9 mouse cellular contexts compared by ENCODE assay signal in the genomic region with DNA sequence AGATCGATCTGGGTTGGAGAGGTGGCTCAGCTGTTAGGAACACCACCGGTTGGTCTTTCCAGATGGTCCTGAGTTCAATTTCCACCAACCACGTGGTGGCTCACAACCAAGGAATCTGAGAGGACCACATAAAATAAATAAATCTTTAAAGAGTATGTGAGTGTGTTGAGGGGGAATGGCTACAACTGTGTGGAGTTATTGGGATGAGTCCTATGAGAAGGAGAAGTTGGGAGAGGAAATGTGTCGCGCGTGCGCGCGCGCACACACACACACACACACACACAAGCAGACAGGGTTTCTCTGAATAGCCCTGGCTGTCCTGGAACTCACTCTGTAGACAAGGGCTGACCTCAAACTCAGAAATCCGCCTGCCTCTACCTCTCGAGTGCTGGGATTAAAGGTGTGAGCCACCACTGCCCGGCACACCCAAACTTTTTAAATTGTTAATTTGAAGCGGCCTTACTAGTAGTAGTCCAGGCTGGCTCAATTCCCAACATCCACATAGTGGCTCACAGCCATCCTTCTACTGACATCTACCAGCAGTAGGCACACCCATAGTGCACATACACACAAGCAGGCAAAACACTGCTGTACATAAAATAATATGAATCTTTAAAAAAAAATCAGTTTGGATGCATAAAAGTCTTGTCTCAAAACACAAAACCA. TPM values are rescaled to one million over a fixed set of nuclear protein-coding genes. Genes with fewer than 3 reads are reported as not detected.
DNase-seq lines count a peak whose midpoint lies in the region; ATAC-seq lines count a peak whose summit lies in the region.
"Had no signal": no experiment of that assay in that cellular context is flagged by ENCODE, and none has a peak within 500 bp of the region (broad histone marks: within the 10 kb centered on the region; RNA-seq: fewer than 3 reads in every experiment).

No protein-coding gene starts in this region.

- peak overlapping the region; percentile 57; the same call in 1 of the 2 replicates for H3K4me2 ChIP-seq in heart, embryonic 14.5 days (ENCODE audit: low read length)
- no peak overlapping the region for H3K4me2 ChIP-seq in neural tube, embryonic 15.5 days
- peak overlapping the region; percentile 41; the same call in 1 of the 2 replicates for H3K4me2 ChIP-seq in limb, embryonic 12.5 days

- no peaks in the 10 kb centered on the region for H3K36me3 ChIP-seq in heart, embryonic 14.5 days (ENCODE audit: control insufficient read depth, insufficient read depth, low read length)
- no peaks in the 10 kb centered on the region; the same call in 1 of the 2 replicates for H3K36me3 ChIP-seq in neural tube, embryonic 15.5 days
- H3K36me3 ChIP-seq in limb, embryonic 12.5 days, result peaks cover 1% of the 10 kb centered on the region

- no peak for ATAC-seq in heart, embryonic 14.5 days (ENCODE audit: insufficient number of reproducible peaks, insufficient read depth, low FRiP score, low read depth)
- ATAC-seq in neural tube, embryonic 15.5 days (ENCODE audit: low FRiP score), result no peak
- ATAC-seq in limb, embryonic 12.5 days (ENCODE audit: insufficient number of reproducible peaks, insufficient read depth, low FRiP score, low TSS enrichment, low read depth), result no peak

- H3K27me3 ChIP-seq in heart, embryonic 14.5 days (ENCODE audit: control insufficient read depth, insufficient read depth, low read length), result no peaks in the 10 kb centered on the region
- no peaks in the 10 kb centered on the region for H3K27me3 ChIP-seq in neural tube, embryonic 15.5 days (replicated peaks)
- H3K27me3 ChIP-seq in limb, embryonic 12.5 days, result peaks cover 1% of the 10 kb centered on the region

- no peaks in the 10 kb centered on the region for H3K9me3 ChIP-seq in heart, embryonic 14.5 days (ENCODE audit: control insufficient read depth, low read length)
- no peaks in the 10 kb centered on the region for H3K9me3 ChIP-seq in neural tube, embryonic 15.5 days (replicated peaks)
- H3K9me3 ChIP-seq in limb, embryonic 12.5 days, result no peaks in the 10 kb centered on the region
- H3K9me3 ChIP-seq: G1E had no signal

- H3K27ac ChIP-seq in heart, embryonic 14.5 days (replicated peaks in 1 of 2; ENCODE audit: control insufficient read depth in 1 of 2, insufficient read depth in 1 of 2, low read depth in 2 of 2, low read length in 2 of 2), result no peak overlapping the region; a peak in 1 of 4 replicates
- peak overlapping the region; percentile 67; the same call in 1 of the 2 replicates for H3K27ac ChIP-seq in neural tube, embryonic 15.5 days (replicated peaks)
- no peak overlapping the region for H3K27ac ChIP-seq in limb, embryonic 12.5 days

- no peak overlapping the region for H3K9ac ChIP-seq in heart, embryonic 14.5 days (ENCODE audit: low read length)
- H3K9ac ChIP-seq in neural tube, embryonic 15.5 days (replicated peaks), result no peak overlapping the region
- no peak overlapping the region for H3K9ac ChIP-seq in limb, embryonic 12.5 days (replicated peaks)

- DNase-seq in heart, adult 9 months (ENCODE audit: low spot score in 2 of 2), result no peak
- no peak for DNase-seq in neural tube, embryonic 10.5 days (ENCODE audit: extremely low spot score, low spot score)
- no peak for DNase-seq in urinary bladder, postnatal 14 days (ENCODE audit: low spot score)
- no peak for DNase-seq in urinary bladder, adult 2 months (ENCODE audit: low spot score)
- no peak for DNase-seq in gastrocnemius, postnatal 4 days (ENCODE audit: low spot score in 2 of 2)

- H3K4me1 ChIP-seq in heart, embryonic 14.5 days (ENCODE audit: control insufficient read depth in 2 of 2, insufficient read depth in 2 of 2, low read length in 2 of 2), result peaks cover 15 to 22% of the 10 kb centered on the region in 2 experiments
- H3K4me1 ChIP-seq in neural tube, embryonic 15.5 days, result peaks cover 31% of the 10 kb centered on the region
- H3K4me1 ChIP-seq in limb, embryonic 12.5 days (replicated peaks), result peaks cover 17% of the 10 kb centered on the region

- WGBS in heart, embryonic 14.5 days, result 69% methylated on average over 14 of the region's 14 CpGs
- 72% methylated on average over 14 of the region's 14 CpGs for WGBS in neural tube, embryonic 15.5 days
- 69% methylated on average over 14 of the region's 14 CpGs for WGBS in limb, embryonic 12.5 days

- no peak overlapping the region for H3K4me3 ChIP-seq in heart, embryonic 14.5 days (ENCODE audit: control insufficient read depth in 1 of 2, insufficient read depth in 1 of 2, low read depth in 1 of 2, low read length in 2 of 2)
- no peak overlapping the region for H3K4me3 ChIP-seq in neural tube, embryonic 15.5 days (replicated peaks)
- no peak overlapping the region for H3K4me3 ChIP-seq in limb, embryonic 12.5 days (replicated peaks)

RNA-seq across cellular contexts. Expression of a gene that starts 18.0 kb away (rescaled TPM):
- 859 and 861 TPM in 2 replicates for polyA plus RNA-seq in heart, embryonic 14.5 days (2014; fragmentation: Nextera tagmentation; extraction: Ambion mirVana)
- polyA plus RNA-seq in neural tube, embryonic 15.5 days (2015; fragmentation: Nextera tagmentation; extraction: Ambion mirVana), result 1,353 and 1,380 TPM in 2 replicates
- polyA plus RNA-seq in limb, embryonic 12.5 days (2016; fragmentation: Nextera tagmentation; extraction: Ambion mirVana), result 1,024 and 1,053 TPM in 2 replicates
- 740 and 949 TPM in 2 replicates for polyA plus RNA-seq in urinary bladder, adult 2 months (2012; rRNA removed)
- total RNA-seq in gastrocnemius, postnatal 4 days (2021), result 100 to 1,000 TPM; 650 to 744 TPM

RNA-seq across cellular contexts. Expression of a gene that starts 18.9 kb away (rescaled TPM):
- polyA plus RNA-seq in heart, embryonic 14.5 days (2014; fragmentation: Nextera tagmentation; extraction: Ambion mirVana), result 0.27 and 0.32 TPM in 2 replicates
- polyA plus RNA-seq in neural tube, embryonic 15.5 days (2015; fragmentation: Nextera tagmentation; extraction: Ambion mirVana), result 0.59 and 0.74 TPM in 2 replicates
- polyA plus RNA-seq in limb, embryonic 12.5 days (2016; fragmentation: Nextera tagmentation; extraction: Ambion mirVana), result 0.39 and 0.46 TPM in 2 replicates
- 0.29 and 0.40 TPM in 2 replicates for polyA plus RNA-seq in urinary bladder, adult 2 months (2012; rRNA removed)
- total RNA-seq in gastrocnemius, postnatal 4 days (2021), result not detected
- total RNA-seq: G1E had no signal

RNA-seq across cellular contexts. Expression of a gene that starts 25.9 kb away (rescaled TPM):
- 7.2 and 8.2 TPM in 2 replicates for polyA plus RNA-seq in heart, embryonic 14.5 days (2014; fragmentation: Nextera tagmentation; extraction: Ambion mirVana)
- 9.9 and 10.9 TPM in 2 replicates for polyA plus RNA-seq in neural tube, embryonic 15.5 days (2015; fragmentation: Nextera tagmentation; extraction: Ambion mirVana)
- polyA plus RNA-seq in limb, embryonic 12.5 days (2016; fragmentation: Nextera tagmentation; extraction: Ambion mirVana), result 16.1 and 16.5 TPM in 2 replicates
- 15.7 and 16.8 TPM in 2 replicates for polyA plus RNA-seq in urinary bladder, adult 2 months (2012; rRNA removed)
- 1 to 10 TPM; 6.8 to 7.8 TPM for total RNA-seq in gastrocnemius, postnatal 4 days (2021)

RNA-seq across cellular contexts. Expression of a gene that starts 33.3 kb away (rescaled TPM):
- 34.8 and 36.6 TPM in 2 replicates for polyA plus RNA-seq in heart, embryonic 14.5 days (2014; fragmentation: Nextera tagmentation; extraction: Ambion mirVana)
- polyA plus RNA-seq in neural tube, embryonic 15.5 days (2015; fragmentation: Nextera tagmentation; extraction: Ambion mirVana), result 37.3 and 40.6 TPM in 2 replicates
- 40.3 and 40.7 TPM in 2 replicates for polyA plus RNA-seq in limb, embryonic 12.5 days (2016; fragmentation: Nextera tagmentation; extraction: Ambion mirVana)
- 3.5 and 7.5 TPM in 2 replicates for polyA plus RNA-seq in urinary bladder, adult 2 months (2012; rRNA removed)
- 10 to 100 TPM; 10.4 to 12.0 TPM for total RNA-seq in gastrocnemius, postnatal 4 days (2021)
